Mouse (Mus musculus) 3T3-L1 (cell line): Measurements from ENCODE around the gene Aebp2.

ENCODE experiments used
- DNase-seq: peaks from one replicate; pipeline ENCODE4 v3.0.0-alpha.2; 2015; ENCODE audit warnings: low read depth, low spot score

Aebp2 gene

DNA sequence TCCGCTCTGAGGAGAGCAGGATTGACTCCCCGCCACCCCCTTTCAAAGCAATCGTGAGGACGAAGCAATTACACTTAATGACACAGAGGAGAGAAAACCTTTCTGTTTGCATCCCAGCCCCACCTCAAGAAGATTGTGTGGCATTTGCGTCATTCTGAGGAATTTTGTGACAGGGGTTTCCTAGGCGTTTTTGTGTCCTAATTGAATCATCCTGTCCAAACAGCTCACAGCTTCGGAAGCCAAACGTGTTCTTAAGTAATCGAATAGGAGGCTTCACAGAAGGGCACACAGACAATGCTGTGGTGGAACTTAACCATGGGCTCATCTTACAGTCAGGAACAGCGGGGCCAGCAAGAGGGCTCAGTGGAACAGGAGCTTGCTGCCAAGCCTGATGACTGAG lies 15.9 kb upstream of the Aebp2 start:
- peak; percentile 72 for DNase-seq

DNA sequence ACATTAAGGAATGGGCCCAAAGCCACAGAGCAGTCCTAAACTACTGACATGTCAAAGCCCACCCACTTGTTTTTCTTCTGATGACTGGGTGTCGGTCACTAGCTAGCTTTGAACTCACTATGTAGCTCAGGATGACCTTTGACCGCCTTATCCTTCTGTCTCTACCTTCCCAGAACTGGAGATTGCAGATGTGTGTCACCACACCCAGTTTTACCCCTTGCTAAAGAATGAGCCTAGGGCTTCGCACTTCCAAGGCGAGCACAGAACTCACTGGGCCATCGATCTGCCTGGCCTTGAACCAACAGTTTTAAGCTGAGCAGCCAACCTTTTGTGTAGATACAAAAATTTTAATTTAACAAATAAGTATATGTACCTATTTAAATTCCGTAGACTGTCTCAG lies 13.8 kb upstream of the Aebp2 start:
- no peak for DNase-seq

DNA sequence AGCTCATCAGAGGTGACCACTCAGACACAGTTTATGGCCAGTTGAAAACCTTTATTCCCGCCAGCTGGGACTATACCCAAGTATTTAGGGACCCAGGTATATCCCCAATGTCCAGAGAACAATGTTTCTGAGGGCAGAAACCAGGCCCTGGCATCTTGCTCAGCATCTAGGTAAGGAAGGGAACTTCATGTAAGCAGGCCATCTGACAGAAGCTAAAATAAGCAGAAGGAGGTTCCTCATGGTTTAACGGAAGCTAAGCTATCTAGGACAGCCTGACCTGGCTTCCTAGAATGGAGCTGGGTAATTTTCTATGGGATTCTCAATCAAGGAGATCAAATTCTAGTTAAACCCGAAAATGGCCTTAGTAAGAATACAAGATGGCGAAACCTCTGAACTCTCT lies 12.9 kb upstream of the Aebp2 start:
- DNase-seq = no peak

DNA sequence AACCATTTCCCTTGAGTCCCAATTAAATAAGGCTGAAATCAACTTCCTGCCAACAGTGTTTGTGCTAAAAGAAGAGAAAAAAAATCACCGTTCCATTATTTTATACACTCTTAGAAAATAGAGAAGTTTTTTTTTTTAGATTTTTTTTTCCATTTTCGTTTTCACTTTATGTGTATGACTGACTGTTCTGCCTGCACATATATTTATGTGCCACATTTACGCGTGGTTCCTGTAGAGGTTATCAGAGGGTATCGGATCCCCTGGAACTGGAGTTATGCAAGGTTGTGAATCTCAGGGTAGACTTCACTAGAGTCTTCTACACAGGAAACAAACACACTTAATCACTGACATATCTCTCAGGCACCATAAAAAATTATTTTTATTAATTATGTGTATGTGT lies 12.3 kb upstream of the Aebp2 start:
- DNase-seq = no peak

DNA sequence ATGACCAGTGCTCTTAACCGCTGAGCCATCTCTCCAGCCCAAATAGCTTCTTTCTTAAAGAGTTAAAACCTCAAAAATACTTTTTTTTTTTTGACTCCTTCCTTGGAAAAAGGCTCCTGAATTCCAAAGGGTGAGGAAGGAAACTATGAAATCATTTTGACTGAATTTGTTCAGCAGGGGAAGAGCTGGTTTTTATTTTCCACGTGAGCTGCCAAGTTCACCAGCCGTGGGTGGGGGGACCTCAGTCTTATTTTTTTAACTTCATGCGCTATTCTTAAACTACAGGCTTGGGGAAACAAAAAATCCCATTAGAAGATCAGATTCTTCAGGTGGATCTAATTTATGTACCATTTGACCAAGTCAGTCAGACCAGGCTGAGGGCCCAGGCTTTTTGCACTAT lies 11.2 kb upstream of the Aebp2 start:
- no peak for DNase-seq

DNA sequence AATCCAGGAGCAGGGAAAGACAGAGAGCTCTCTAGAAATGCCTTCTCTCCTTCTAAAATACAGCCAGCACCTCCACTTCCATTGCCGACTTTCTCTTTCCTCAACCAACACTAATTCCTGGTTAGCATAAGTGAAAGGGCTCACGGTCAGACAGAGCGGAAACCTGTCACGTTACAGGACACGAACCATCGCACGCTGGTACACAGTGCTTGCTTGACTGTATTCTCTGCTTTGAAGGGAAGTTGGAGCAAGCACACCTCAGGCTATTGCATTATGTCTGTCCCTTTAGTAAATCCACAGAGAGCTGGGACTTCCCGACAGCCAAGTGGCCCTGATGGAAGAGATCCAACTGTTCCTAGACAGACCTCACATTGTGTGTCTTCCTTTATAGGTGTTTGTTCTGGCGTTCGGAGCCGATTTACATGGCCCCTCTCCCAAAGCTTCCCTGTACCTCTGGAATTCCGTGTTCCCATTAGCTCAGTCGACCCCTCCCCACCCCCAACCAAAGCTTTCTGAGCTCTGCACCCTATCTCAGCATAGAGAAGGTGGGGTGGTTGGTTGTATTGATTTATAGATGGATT lies 10.5 kb upstream of the Aebp2 start:
- DNase-seq = no peak

DNA sequence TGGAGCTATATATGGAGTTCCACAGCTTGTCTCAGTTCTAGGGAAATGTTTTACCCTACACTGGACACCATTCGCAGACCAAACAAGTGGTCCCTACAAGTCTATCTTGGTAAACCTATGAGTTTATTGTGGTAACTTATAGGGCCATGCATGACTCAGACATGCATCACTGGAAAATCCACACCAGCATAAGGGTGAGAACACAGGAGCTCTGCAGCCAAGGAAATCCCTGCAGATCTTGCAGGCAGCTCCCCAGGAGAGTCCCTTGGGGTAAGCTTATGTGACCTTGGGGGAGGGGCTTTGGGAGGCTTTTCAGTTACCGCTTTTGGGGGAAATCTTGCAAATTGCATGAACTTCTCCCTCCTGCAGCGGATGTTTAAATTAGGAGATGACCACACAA lies 8.6 kb upstream of the Aebp2 start:
- peak; percentile 72 for DNase-seq

DNA sequence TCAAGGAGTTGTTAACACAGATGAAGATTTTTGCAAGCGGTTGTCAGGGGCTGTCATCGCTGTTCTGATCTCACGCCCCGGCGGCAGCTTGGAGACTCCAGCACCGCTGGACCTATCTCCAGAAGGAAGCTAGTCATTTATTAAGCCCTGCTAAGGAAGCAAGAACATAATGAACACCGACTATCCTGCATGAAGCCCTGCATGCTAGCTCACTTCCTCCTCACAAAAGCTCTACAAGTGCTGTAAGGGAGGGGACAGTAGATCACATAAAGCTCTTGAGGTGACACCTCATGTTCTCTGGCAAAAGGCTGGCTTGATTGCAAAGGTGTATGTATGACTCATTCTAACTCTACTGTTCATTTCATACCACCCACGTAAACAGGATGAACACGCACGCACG lies 7.8 kb upstream of the Aebp2 start:
- DNase-seq = no peak

DNA sequence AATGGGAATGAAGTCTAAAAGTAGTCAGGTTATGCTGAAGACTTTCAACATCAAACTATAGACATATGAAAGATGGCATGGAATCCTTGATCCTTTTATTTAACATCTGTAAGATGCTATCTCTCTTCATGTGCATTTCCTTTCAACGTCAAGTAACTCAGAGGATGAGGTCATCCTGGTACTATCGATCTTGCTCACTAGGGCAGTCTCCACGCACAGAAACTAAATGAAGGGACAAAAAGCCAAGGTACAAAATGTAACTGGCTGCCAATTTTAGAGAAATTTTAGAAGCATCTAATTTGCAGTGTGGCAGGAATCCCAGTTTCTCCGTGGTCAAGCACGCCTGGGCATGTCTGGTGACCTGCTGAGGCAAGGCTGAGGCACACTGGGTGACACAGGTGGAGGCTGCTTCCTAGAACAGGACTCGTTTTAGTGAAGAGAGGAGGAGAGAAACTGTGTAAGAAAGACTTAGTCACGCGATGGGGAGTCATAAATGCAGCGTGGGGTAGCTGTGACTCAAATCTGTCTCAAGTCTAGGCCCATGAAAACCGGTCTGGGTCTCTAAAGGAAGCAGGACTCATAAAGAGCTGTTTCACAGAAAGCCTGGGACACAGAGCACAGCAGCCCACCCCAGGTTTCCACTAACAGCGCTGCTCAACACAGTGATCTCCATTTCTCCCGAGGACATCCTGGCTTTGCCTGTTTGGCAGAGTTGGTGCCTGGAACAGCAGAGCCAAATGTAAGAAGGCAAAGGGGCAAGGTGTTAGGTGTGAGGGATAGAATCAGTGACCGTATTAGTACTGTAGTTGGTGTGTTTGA lies 1.7 kb upstream of the Aebp2 start:
- peak; percentile 73 for DNase-seq

DNA sequence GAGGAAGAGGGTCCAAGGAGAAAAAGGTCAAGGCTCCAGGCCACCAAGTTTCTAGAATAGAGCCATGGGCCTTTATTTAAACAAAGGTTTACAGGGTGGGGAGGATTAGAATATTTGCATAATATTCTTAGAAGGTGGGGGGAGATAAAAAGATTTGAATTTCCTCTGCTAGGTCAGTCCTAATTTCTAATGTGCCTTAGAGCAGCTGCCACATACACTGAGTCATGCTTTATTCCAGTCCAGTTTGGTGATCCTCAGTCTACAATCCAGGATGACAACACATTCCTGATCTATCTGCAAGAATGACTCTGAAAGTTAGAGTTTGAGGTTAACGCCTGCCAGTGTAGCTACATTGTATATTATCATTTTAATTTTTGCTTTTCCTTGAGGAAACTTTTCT lies 841 bp upstream of the Aebp2 start:
- DNase-seq = peak; percentile 80

DNA sequence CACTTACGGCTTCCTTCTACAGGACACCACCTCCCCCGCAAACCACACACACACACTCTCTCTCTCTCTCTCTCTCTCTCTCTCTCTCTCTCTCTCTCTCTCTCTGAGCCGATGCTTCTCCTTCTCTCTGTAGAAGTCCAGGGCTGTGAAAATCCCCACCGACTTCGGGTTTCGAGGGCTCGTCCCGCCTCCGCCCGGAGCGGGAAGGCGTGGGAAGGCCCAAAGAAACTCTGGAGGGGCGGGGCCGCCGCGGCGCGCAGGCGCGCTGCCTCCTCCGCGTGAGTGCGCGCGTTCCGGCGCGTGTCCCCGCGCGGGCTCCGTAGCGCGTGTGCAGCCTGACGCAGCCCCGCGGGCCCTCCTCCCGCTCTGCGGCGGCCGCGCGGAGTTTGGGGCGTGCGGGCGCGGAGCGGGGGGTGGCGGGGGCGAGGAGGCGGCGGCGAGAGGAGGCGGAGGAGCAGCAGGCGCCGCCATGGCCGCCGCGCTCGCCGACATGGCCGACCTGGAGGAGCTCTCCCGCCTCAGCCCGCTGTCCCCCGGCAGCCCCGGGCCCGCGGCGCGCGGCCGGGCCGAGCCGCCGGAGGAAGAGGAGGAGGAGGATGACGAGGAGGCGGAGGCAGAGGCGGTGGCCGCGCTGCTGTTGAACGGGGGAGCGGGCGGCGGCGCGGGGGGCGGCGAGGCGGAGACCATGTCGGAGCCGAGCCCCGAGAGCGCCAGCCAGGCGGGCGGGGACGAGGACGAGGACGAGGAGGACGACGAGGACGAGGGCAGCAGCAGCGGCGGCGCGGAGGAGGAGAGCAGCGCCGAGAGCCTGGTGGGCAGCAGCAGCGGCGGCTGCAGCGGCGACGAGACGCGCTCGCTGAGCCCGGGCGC lies 998 bp downstream of the Aebp2 start:
- DNase-seq = peak; percentile 87

DNA sequence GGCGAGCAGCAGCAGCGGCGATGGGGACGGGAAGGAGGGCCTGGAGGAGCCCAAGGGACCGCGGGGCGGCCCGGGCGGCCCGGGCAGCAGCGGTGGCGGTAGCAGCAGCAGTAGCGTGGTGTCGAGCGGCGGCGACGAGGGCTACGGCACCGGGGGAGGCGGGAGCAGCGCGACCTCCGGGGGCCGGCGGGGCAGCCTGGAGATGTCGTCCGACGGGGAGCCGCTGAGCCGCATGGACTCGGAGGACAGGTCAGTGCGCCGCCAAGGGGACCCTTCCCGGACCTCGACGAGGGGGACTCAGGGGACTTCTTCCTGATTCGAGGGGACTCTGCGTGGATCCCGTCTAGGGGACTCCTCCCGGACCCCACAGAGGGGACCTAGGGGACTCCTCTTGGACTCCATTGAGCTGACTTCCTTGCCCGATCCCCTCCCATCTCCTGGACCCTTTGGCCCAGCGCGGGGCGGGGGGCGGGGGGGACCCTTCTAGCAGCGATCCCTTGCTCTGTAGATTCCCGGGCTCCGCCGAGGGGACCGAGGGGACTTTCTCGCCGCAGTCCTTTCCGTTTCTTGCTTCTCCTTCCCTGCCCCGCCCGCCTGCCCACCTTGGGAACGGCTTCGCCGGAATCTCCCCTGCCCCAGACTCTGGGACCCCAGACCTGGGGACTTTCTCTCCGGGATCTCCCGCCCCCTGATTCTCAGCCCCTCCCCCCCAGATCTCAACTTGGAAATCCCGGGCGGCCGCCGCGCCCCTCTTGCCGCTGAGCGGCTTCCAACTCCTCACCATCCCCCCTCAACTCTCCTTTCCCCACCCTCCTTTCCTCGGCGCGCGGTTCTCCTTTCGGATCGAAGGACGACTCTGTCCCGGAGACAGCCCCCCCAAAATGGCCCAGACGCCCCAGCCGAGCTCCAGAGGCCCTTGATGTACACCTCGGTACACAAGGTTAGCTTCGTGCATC lies 1.9 kb downstream of the Aebp2 start:
- peak; percentile 46 for DNase-seq

DNA sequence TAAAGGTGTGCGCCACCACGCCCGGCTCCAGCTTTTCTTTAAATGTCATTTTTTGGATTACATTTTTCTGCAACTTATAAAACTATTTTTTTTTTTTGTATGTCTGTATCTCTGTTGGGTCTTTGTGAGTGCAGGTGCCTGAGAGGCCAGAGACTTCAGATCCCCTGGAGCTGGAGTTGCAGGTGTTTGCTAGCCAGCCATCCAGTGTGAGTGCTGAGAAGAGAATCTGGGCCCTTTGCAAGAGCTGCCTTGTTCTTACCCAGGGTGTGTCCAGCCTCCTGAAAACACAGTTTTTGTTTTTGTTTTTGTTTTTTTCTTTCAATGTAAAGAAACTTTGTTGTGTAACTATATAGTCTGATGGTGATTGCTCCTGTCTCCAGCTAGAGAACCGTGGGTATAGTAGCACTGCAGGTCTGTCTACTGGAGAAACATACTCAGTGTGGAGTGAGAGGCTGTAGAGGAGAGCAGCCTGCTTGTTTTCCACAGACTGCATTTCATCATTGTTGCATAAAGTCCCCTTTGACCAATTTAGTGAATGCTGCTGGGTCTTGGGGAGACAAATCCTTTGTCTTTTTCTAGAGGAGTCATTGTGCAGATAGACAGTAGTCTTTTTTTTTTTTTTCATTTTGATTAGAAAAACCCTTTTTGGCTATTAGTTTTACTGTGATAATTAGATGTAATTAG lies 6.9 kb downstream of the Aebp2 start:
- no peak for DNase-seq

DNA sequence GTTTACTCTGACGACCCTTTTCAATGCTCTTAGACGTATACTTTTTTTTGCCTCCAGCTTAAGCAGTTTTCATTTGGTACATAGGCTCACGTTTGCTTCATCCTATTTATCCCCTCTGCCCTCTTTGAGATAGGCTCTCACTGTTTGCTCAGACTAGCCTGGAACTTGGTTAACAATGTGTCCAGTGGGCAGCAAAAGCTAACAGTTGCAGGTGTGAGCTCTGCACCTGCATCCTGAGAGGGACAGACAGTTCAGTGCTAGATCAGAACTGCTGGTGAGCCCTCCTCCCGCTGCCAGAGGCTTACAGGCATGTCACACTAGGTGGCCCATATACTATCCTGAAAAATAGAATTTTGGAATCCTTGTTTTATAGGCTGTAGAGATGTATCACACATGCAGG lies 7.8 kb downstream of the Aebp2 start:
- DNase-seq = no peak

DNA sequence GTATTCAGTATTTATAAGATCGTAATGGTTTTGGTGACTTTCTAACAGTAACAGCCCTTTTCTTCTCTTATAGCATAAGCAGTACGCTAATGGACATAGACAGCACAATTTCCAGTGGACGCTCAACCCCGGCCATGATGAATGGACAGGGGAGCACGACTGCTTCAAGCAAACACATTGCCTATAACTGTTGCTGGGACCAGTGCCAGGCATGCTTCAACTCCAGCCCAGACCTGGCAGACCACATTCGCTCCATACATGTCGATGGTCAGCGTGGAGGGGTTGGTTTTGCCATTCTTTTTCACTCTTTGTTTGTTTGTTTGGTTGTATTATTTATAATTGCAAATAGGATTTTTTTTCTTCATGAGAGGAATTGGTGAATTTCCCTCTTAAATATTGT lies 11.2 kb downstream of the Aebp2 start:
- DNase-seq = no peak

DNA sequence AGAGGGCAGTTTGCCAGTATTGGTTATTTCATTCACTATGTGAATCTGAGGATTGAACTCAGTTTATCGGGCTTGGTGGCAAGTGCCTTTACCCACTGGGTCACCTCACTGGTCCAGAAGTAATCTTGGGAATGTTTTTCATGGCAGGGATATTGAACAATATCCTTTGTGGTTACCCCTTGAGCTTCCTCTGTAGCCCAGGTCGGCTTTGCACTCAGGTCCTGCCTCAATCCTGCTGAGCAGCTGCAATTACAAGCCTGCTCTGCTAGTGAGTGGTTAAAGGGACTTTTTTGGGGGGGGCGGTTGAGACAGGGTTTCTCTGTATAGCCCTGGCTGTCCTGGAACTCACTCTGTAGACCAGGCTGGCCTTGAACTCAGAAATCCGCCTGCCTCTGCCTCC lies 13.8 kb downstream of the Aebp2 start:
- DNase-seq = no peak

DNA sequence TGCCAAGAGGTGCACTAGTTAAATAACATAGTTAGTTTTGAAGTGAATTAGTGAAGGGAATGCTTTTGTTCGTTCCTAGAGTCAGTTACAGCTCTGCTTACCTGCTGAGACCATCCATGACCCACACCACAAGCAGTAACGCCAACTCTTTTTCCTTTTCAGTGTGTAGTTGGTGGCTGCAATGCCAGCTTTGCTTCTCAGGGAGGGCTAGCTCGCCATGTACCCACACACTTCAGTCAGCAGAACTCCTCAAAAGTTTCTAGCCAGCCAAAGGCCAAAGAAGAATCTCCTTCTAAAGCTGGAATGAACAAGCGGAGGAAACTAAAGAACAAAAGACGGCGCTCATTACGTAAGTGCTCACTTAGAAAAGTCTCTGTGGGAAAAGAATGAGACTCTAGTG lies 19.5 kb downstream of the Aebp2 start:
- no peak for DNase-seq

DNA sequence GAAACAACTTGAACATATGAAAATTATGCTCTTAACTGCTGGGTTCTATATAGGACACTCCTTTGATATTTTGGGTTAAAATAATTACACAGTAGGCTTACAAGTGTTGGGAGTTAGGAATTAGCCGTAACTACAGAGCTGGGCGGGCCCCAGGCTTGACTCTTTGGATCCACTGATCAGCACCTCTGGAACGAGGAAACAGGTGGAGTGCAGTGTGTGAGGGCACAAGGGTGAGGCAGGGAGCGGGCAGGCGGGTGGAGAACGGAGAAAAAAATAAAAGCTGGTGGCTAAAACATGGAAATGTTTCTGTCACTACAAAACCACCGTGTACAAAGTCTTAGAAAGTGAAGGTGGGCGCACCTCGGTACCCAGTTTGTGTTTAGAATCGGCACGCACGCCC lies 20.2 kb downstream of the Aebp2 start:
- no peak for DNase-seq

DNA sequence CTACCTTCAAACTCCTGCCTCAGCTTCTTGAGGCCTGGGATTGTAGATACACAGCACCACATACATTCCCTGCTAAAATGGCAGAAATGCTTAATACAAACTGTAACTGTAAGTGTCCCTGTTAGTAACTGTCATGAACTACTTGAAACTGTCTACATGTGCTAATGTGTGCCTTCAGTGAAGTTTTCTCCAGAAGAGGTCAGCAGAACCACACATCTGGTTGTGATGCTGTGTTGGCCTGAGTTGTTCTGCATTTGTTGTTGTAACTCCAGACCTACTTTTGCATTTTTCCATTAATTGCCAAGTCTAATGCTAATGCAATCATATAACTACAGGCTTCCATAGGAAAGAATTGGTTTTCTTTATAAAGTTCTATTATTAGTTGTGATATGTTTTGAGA lies 23.5 kb downstream of the Aebp2 start:
- no peak for DNase-seq

DNA sequence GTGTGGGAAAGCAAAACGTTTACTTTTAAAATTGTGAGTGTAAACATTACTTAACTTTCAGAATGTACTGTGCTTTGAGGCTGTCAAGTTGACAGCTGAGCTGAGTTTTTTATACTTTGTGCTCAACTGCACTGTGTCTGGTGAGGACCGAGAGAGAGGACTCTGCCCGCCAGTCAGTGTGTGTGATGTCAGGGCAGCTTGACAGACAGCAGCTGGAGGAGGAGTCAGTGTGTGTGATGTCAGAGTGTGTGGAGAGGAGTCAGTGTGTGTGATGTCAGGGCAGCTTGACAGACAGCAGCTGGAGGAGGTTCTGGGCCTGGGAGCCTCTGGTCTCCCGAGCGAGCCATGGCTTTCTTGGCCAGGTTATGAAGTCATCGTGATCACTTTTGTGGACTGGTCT lies 24.4 kb downstream of the Aebp2 start:
- DNase-seq = no peak

DNA sequence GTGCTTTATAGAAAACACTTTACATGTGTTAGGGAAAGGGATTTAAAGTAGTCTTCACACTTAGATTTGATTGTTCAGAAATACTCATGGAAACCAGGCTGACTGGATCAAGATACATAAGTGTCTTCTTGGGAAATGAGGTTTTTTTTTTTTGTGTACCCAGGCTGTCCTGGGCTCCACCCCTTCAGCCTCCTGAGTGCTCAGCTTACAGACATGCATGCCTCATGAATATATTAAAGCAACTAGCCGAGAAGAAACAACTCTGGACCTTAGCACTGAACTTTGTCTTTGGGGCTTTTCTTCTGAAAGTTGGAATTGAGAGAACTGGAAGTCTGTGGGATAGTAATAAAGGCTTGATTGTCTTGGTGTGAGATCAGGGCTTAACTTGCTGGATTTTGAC lies 27.3 kb downstream of the Aebp2 start:
- DNase-seq = no peak
